Mouse (Mus musculus): ENCODE measurements at regions not wholly inside any gene's neighbourhood (a gene's known extent, or its start where the extent isn't known, plus 50 kb on each side); places are given as distances from the start of the nearest gene placed in this dataset.

GRCm38 (mm10) chr3:78907778-78908177, 378.5 kb downstream of the Rapgef2 start:
- ATAC-seq (replicated peaks; ENCODE audit: poor library complexity) = no peak

DNA sequence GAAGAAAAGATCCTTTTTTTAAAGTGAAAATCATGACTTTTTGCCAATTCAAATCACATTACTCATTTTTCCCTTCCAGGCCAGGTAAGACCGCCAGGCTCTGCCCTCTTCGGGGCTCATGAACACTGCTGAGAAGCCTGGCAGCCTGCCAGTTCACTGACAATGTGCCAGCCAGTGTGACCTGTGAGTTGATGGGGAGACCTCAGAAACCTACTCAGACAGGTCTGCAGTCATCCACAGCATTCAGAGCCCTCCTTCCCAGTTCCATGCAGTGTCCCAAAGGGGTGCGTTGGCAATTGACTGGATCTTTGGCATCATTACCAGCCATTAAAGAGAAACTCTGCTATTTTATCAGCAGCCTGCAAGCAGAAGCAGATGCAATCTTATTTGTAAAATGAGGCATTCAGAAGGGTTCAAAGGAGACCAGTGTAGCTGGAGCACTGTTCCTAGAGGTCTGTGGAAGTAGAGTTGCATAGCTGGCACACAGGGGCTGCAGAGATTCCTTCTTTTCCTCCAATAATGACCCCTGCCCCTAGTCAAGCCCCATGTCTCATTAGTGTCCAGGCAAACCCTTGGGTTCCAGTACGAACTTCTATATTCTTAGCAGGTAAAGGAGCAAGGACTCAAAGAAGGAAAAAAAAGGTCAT, 384.4 kb downstream of the Rapgef2 start:
- ATAC-seq (replicated peaks; ENCODE audit: poor library complexity) = no peak

GRCm38 (mm10) chr3:78901016-78901837, 385.1 kb downstream of the Rapgef2 start:
- no peak for ATAC-seq (replicated peaks; ENCODE audit: poor library complexity)

DNA sequence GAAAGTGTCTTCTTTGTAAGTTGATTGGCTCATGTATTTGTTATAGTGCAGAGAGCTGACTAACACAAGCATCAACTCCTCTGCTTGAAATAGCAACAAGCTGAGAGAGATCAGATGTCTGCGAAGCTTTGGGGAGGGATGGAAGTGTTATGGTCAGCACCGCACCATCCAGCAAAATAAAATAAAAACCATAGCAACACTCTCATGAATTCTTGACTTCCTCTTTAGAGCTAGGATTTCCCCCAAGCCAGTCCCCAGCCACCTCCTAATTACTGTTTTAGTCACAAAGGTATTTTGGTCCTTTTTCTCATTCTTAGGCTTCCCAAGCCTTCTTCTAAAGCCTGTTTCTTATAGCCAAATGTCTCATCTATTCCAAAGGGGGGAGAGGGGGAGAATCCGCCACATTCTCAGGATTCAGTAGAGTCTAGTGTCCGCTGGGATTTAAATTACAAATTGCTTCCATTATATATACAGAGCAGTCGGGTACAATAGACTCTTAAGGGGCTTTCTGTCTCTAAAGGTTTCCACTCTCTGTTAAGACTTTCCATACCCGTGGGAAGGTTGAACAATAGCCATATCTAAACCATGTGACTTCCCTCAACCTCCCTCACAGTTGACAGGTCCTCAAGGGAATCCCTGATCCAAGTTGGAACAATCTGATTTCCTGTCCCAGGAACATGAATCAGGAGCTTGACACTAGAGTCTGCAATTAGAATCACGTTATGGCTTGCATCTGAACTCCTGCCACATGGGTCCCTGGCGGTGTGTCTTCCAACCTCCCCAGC, 386.7 kb downstream of the Rapgef2 start:
- no peak for ATAC-seq (replicated peaks; ENCODE audit: poor library complexity)

- ATAC-seq (replicated peaks; ENCODE audit: poor library complexity) = no peak
Measured at GRCm38 (mm10) chr3:78889326-78889725, 397.0 kb downstream of the Rapgef2 start.

DNA sequence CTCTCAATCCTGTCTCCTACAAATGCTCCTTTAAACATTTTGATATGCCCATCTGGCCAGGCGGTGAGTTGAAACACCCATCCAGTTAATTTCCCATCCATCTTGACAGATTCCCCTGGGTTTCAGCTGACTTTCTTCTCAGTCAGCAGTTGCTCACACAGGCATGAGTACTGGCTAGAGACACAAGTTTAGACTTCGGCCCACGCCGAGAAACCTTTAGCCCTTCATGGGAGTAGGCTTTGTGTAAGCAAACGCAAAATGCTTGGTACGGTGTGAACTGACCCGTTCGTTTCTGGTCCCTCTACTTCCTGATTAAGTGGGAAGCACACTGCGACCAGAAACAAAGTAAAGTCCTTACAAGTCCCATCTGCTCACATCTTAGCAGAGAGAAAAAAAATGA, 401.6 kb downstream of the Rapgef2 start:
- ATAC-seq (replicated peaks; ENCODE audit: poor library complexity) = no peak

GRCm38 (mm10) chr3:78884029-78884428, 402.3 kb downstream of the Rapgef2 start:
- ATAC-seq (replicated peaks; ENCODE audit: poor library complexity) = no peak

GRCm38 (mm10) chr3:78880072-78880471, 406.2 kb downstream of the Rapgef2 start:
- ATAC-seq (replicated peaks; ENCODE audit: poor library complexity) = no peak

- ATAC-seq (replicated peaks; ENCODE audit: poor library complexity) = no peak
Measured at GRCm38 (mm10) chr3:78877323-78877722, 409.0 kb downstream of the Rapgef2 start.

DNA sequence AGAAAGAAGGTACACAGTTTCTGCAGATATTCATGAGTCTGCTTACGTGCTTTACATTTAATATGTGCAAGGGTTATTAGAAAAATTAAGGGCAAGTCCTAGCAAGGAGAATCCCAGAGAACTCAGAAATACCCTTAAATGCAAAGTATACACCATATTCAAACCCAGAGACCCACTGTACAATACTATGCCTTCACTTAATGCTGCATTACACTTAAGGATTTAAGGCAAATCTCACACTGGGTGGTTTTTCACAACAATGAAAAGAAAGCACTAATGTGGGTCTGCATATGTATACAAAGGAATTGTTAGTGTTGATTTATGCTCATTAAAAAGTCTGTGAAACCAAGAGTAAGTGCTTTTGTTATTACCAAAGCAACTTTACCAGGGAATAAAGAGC, 419.4 kb downstream of the Rapgef2 start:
- no peak for ATAC-seq (replicated peaks; ENCODE audit: poor library complexity)

GRCm38 (mm10) chr3:78866083-78866726, 420.1 kb downstream of the Rapgef2 start:
- no peak for ATAC-seq (replicated peaks; ENCODE audit: poor library complexity)

DNA sequence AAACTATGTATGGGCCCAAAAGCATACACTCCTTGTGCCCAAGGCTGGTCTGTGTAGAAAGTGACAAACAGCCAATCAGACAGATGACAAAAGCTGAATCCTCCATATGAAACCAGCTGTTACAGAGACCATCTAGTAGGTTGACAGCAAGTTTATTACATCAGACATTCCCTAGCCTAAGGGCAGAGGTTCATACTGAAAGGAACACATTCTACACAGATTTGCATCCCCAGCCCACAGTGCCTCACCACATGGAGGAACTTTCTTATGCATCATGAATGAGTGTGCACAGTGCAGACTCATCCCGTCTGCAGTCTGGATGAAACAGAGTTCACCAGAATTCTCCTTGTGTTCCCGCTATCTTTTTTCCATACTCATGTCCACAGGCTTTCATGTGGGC, 423.3 kb downstream of the Rapgef2 start:
- no peak for ATAC-seq (replicated peaks; ENCODE audit: poor library complexity)

GRCm38 (mm10) chr3:78846617-78847318, 439.5 kb downstream of the Rapgef2 start:
- ATAC-seq (replicated peaks; ENCODE audit: poor library complexity) = no peak

DNA sequence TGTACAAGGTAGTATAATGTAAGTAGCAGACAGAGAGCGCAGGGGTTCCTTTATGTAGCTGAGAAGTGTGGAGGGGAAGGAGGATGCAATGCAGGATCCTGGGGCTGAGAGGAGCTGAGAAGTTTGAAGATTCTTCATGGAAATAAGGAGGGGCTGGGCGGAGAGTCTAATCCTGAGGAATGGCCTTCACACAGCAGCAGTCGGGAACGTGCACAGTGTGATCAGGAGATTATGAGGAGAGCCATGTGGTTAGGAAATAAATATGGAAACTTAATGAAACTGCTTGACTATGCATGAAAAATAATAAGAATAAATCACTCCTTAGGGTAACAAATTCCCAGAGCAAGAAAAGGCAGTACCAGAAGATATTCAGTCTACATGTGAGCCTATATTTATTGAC, 445.1 kb downstream of the Rapgef2 start:
- ATAC-seq (replicated peaks; ENCODE audit: poor library complexity) = no peak

DNA sequence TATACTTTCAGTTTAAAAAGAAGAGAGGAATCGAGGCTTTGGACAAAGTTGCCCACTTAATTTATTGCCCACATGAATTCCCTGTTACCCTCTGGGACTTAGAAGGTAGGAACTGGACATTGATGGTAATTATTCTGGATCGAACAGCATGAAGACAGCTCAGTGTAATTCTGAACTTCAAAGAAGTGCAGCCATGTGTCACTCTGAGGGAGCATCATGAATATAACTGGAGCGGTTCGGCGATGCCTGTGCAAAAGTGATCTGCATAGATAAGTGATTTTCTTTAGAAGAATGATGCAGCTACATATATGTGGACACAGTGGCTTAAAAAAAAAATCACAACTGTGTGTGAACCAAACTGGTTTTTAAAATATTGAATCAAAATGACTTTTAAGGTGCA, 449.5 kb downstream of the Rapgef2 start:
- no peak for ATAC-seq (replicated peaks; ENCODE audit: poor library complexity)

- ATAC-seq (replicated peaks; ENCODE audit: poor library complexity) = no peak
Measured at GRCm38 (mm10) chr3:78825505-78825904, 460.8 kb downstream of the Rapgef2 start.

DNA sequence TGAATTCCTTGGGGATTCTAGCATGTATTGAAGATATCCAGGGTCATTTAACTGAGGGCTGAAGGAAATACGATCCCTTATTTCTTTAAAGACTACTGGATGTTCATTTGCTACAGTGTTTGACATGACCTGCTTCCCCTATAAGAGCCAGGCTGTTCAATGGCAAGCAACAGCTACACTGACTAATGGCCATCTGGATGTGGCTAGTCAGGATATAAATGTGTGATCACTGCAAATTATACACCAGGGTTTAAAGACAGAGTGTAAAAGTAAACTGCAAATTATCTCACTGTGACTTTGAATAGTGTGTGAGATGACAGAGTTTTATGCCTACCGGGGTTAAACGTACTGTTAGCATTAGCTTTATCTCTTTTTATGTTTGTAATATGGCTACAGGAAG, 473.9 kb downstream of the Rapgef2 start:
- no peak for ATAC-seq (replicated peaks; ENCODE audit: poor library complexity)

GRCm38 (mm10) chr3:78810431-78811152, 475.7 kb downstream of the Rapgef2 start:
- ATAC-seq (replicated peaks; ENCODE audit: poor library complexity) = no peak

GRCm38 (mm10) chr3:78803176-78803575, 483.1 kb downstream of the Rapgef2 start:
- no peak for ATAC-seq (replicated peaks; ENCODE audit: poor library complexity)

DNA sequence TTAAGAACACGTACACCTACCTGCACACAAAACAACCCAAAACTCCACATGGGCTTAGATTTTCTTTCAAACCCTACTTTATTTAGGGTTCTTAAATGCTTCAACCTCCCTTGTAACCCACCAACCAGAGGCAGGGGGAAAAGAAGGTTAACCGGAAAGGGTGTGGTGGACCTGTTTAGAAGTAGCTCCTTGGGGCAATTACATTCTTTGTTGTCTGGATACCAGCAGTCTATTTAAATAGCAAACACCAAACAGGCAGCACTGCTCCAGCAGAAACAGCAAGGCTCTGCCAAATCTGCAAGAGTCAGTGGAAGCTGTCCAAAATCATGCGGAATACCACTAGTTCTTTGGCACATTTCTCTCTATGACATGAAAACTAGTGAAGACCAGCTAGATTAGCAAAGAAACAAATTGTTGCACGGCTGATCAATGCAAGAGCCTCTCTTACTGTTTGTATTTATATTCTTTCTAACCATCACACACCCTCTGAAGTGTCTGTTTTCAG, 490.3 kb downstream of the Rapgef2 start:
- no peak for ATAC-seq (replicated peaks; ENCODE audit: poor library complexity)

All from megakaryocyte progenitor cell, adult 5-6 weeks (primary cell).